8 mouse cellular contexts compared by ENCODE assay signal in the genomic region with DNA sequence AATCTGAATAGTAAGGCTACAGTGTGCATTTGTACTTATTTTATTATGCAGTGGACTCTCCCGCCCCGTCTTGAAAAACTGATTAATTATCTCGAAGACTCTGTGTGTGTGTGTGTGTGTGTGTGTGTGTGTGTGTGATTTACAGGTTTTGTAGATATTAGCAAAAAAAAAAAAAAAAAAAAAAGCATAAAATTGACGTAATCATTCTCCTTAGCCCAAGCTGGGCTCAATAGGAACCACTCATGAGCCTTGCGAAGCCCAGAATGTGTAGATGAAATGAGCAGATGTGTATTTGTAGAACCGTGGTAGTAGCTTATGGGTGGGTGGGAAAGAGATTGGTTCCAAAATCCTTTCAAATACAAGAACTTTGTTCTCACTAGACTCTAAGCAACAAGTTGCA. TPM values are rescaled to one million over a fixed set of nuclear protein-coding genes. Genes with fewer than 3 reads are reported as not detected.
DNase-seq lines count a peak whose midpoint lies in the region; ATAC-seq and TF ChIP-seq lines count a peak whose summit lies in the region.

No protein-coding gene starts in this region.

- H3K36me3 ChIP-seq in heart, embryonic 13.5 days = peaks cover 17% of the 10 kb centered on the region
- H3K36me3 ChIP-seq in ES-E14 (ENCODE audit: control insufficient read depth, insufficient read depth, low read length, poor library complexity, severe bottlenecking) = peaks cover 2% of the 10 kb centered on the region
- H3K36me3 ChIP-seq in forebrain, postnatal 0 days (ENCODE audit: insufficient read depth) = peaks cover 4% of the 10 kb centered on the region; the same call in 1 of the 2 replicates
- H3K36me3 ChIP-seq in macrophage (ENCODE audit: inconsistent target) = no peaks in the 10 kb centered on the region

- H3K9me3 ChIP-seq in heart, embryonic 13.5 days = no peaks in the 10 kb centered on the region
- H3K9me3 ChIP-seq in ES-E14 (ENCODE audit: control insufficient read depth, insufficient read depth, low read depth, low read length) = no peaks in the 10 kb centered on the region
- H3K9me3 ChIP-seq in forebrain, postnatal 0 days (ENCODE audit: low read length) = no peaks in the 10 kb centered on the region

- DNase-seq in heart, adult 8-10 months (ENCODE audit: low spot score) = no peak
- DNase-seq in ES-E14 (ENCODE audit: low read depth, low spot score) = no peak
- no peak for DNase-seq in forebrain, postnatal 0 days
- no peak for DNase-seq in cerebellum, postnatal 4 days (ENCODE audit: low spot score in 2 of 2)
- no peak for DNase-seq in gastrocnemius, postnatal 10 days
- DNase-seq in urinary bladder, postnatal 36 days (ENCODE audit: low spot score in 2 of 2) = no peak

- peak overlapping the region; percentile 96 for H3K9ac ChIP-seq in heart, embryonic 13.5 days
- H3K9ac ChIP-seq in ES-E14 (ENCODE audit: insufficient read depth, low read depth, low read length, poor library complexity, severe bottlenecking) = peak overlapping the region; percentile 93; the same call in 1 of the 2 replicates
- peak overlapping the region; percentile 83 for H3K9ac ChIP-seq in forebrain, postnatal 0 days

- TF ChIP-seq CTCF in forebrain, postnatal 0 days (IDR thresholded peaks at IDR 0.05; ENCODE audit: low read depth) = no peak

- in situ Hi-C loops in ES-E14 (cut with MboI; ENCODE audit: low sequenced_read_pairs in 2 of 2, unreplicated experiment in 2 of 2) = no loop called here

- peak overlapping the region; percentile 91 for H3K4me3 ChIP-seq in heart, embryonic 13.5 days
- H3K4me3 ChIP-seq in ES-E14 (ENCODE audit: insufficient read depth in 1 of 2, low read depth in 1 of 2, low read length in 2 of 2, poor library complexity in 1 of 2, severe bottlenecking in 1 of 2) = peak overlapping the region; percentile 80 to 88
- H3K4me3 ChIP-seq in forebrain, postnatal 0 days (ENCODE audit: low read depth, low read length) = peak overlapping the region; percentile 86
- H3K4me3 ChIP-seq in macrophage (ENCODE audit: inconsistent target) = peak overlapping the region; percentile 60

- peaks cover 44% of the 10 kb centered on the region for H3K79me2 ChIP-seq in macrophage (ENCODE audit: inconsistent target)

- H3K27ac ChIP-seq in heart, embryonic 13.5 days (replicated peaks) = peak overlapping the region; percentile 88
- H3K27ac ChIP-seq in ES-E14 (ENCODE audit: insufficient read depth, low read depth, low read length, poor library complexity, severe bottlenecking) (no peak overlapping the region), macrophage (peak overlapping the region; percentile 61)
- H3K27ac ChIP-seq in forebrain, postnatal 0 days (ENCODE audit: low read depth, low read length) = peak overlapping the region; percentile 82; the same call in 1 of the 2 replicates

- ATAC-seq in heart, embryonic 13.5 days (ENCODE audit: extremely low read depth, insufficient number of reproducible peaks, low FRiP score, low TSS enrichment) = no peak
- ATAC-seq in forebrain, postnatal 0 days = no peak

- H3K4me1 ChIP-seq in heart, embryonic 13.5 days = peaks cover 14% of the 10 kb centered on the region
- no peaks in the 10 kb centered on the region; a peak in 1 of 4 replicates for H3K4me1 ChIP-seq in ES-E14 (ENCODE audit: control insufficient read depth in 2 of 2, insufficient read depth in 2 of 2, low read length in 2 of 2, poor library complexity in 1 of 2)
- H3K4me1 ChIP-seq in forebrain, postnatal 0 days (ENCODE audit: insufficient read depth) = no peaks in the 10 kb centered on the region

- 73% methylated on average over 6 of the region's 6 CpGs for WGBS in heart, embryonic 13.5 days
- WGBS in forebrain, postnatal 0 days = 61% methylated on average over 6 of the region's 6 CpGs
- 71% methylated on average over 3 of the region's 6 CpGs for WGBS in macrophage (ENCODE audit: missing documents)

- H3K27me3 ChIP-seq in heart, embryonic 13.5 days (replicated peaks) = no peaks in the 10 kb centered on the region
- H3K27me3 ChIP-seq in forebrain, postnatal 0 days (ENCODE audit: insufficient read depth, low read length) = no peaks in the 10 kb centered on the region

- peak overlapping the region; percentile 89 for H3K4me2 ChIP-seq in heart, embryonic 13.5 days
- H3K4me2 ChIP-seq in forebrain, postnatal 0 days (ENCODE audit: low read depth) = peak overlapping the region; percentile 79

TF ChIP-seq in ES-E14, 5 proteins besides CTCF, POLR2A, EP300 and RAD21:
- TF ChIP-seq HCFC1 (IDR thresholded peaks at IDR 0.05; ENCODE audit: borderline replicate concordance, insufficient read depth, low read length) (no peak), ZC3H11A (IDR thresholded peaks at IDR 0.05; ENCODE audit: borderline replicate concordance, low read depth, low read length) (no peak)

RNA-seq across cellular contexts. Expression of gene Blmh, which starts 20.2 kb away (rescaled TPM):
- polyA plus RNA-seq in heart, embryonic 13.5 days (2015; fragmentation: Nextera tagmentation; extraction: Ambion mirVana) = 97.0 and 109 TPM in 2 replicates
- total RNA-seq in heart, adult 8-10 months (2022) = 10 to 100 TPM; 27.6 to 31.0 (median 28.0) TPM
- total RNA-seq in ES-E14 (2012; rRNA removed) = 72.0 and 98.8 TPM in 2 replicates
- 98.1 and 106 TPM in 2 replicates for total RNA-seq in forebrain, postnatal 0 days (2014; rRNA removed)
- polyA plus RNA-seq in forebrain, postnatal 0 days (2015; fragmentation: Nextera tagmentation; extraction: Ambion mirVana) = 91.1 and 111 TPM in 2 replicates
- total RNA-seq in macrophage (2018; cell fraction: chromatin; rRNA removed) = 10 to 100 TPM; 18.1 to 74.2 (median 47.6) TPM
- total RNA-seq in macrophage (2018; cell fraction: cytosol; rRNA removed) = 10 to 100 TPM; 20.3 to 39.2 (median 28.7) TPM
- 10 to 100 TPM; 16.7 to 54.4 (median 30.1) TPM for total RNA-seq in macrophage (2018; cell fraction: nucleus; rRNA removed)
- polyA plus RNA-seq in macrophage (2018) = 29.1 to 95.7 TPM (median 47.4 TPM) in 3 replicates
- 10 to 100 TPM; 59.2 to 63.5 TPM for total RNA-seq in gastrocnemius, postnatal 10 days (2021)

RNA-seq across cellular contexts. Expression of gene Tmigd1, which starts 42.9 kb away (rescaled TPM):
- polyA plus RNA-seq in heart, embryonic 13.5 days (2015; fragmentation: Nextera tagmentation; extraction: Ambion mirVana) = 0.14 and 0.15 TPM in 2 replicates
- total RNA-seq in heart, adult 8-10 months (2022) = under 1 TPM in 2 of 4 experiments, not detected in 2; 0.38 to 0.53 TPM
- total RNA-seq in ES-E14 (2012; rRNA removed) = not detected in 2 replicates
- total RNA-seq in forebrain, postnatal 0 days (2014; rRNA removed) = not detected in 2 replicates
- 0.13 TPM in 1 of 2 replicates, not detected in the other for polyA plus RNA-seq in forebrain, postnatal 0 days (2015; fragmentation: Nextera tagmentation; extraction: Ambion mirVana)
- not detected for total RNA-seq in macrophage (2018; cell fraction: chromatin; rRNA removed)
- under 1 TPM in 2 of 26 experiments, not detected in 24; 0.11 to 0.15 TPM for total RNA-seq in macrophage (2018; cell fraction: cytosol; rRNA removed)
- under 1 TPM in 2 of 26 experiments, not detected in 24; 0.36 to 0.58 TPM for total RNA-seq in macrophage (2018; cell fraction: nucleus; rRNA removed)
- polyA plus RNA-seq in macrophage (2018) = not detected in 3 replicates
- total RNA-seq in gastrocnemius, postnatal 10 days (2021) = under 1 TPM; 0.41 to 0.52 TPM

RNA-seq across cellular contexts. Expression of gene Slc6a4, which starts 53.6 kb away (rescaled TPM):
- polyA plus RNA-seq in heart, embryonic 13.5 days (2015; fragmentation: Nextera tagmentation; extraction: Ambion mirVana) = 0.61 and 0.98 TPM in 2 replicates
- total RNA-seq in heart, adult 8-10 months (2022) = under 1 TPM; 0.57 to 0.75 (median 0.59) TPM
- total RNA-seq in ES-E14 (2012; rRNA removed) = 0.37 and 0.54 TPM in 2 replicates
- 1.3 and 3.0 TPM in 2 replicates for total RNA-seq in forebrain, postnatal 0 days (2014; rRNA removed)
- polyA plus RNA-seq in forebrain, postnatal 0 days (2015; fragmentation: Nextera tagmentation; extraction: Ambion mirVana) = 2.2 and 3.0 TPM in 2 replicates
- under 1 TPM in 6 of 26 experiments, not detected in 20; 0.37 to 0.67 (median 0.50) TPM for total RNA-seq in macrophage (2018; cell fraction: chromatin; rRNA removed)
- total RNA-seq in macrophage (2018; cell fraction: cytosol; rRNA removed) = under 1 TPM in 18 of 26 experiments, not detected in 8; 0.03 to 0.23 (median 0.11) TPM
- total RNA-seq in macrophage (2018; cell fraction: nucleus; rRNA removed) = 1 to 10 TPM in 1 of 26 experiments, under 1 TPM in 8, not detected in 17; 0.21 to 1.5 (median 0.30) TPM
- polyA plus RNA-seq in macrophage (2018) = 0.09 to 0.23 TPM in 2 of 3 replicates, not detected in the other
- 1 to 10 TPM in 1 of 2 experiments, under 1 TPM in 1; 0.79 to 1.2 TPM for total RNA-seq in gastrocnemius, postnatal 10 days (2021)
